Mouse (Mus musculus) liver, adult 2 months (tissue): ENCODE measurements around the gene Cttnbp2.

ENCODE experiments used
- CTCF ChIP-seq: fragments of 200-500 bp; IDR thresholded peaks from 2 replicates; pipeline ENCODE4 v1.5.1; 2011; ENCODE audit warnings: low read depth, low read length, control low read depth
- POLR2A ChIP-seq: fragments of 200-500 bp; IDR thresholded peaks from 2 replicates; pipeline ENCODE4 v1.6.1; 2011; ENCODE audit warnings: low read length, control low read depth; ENCODE audit not compliant: insufficient read depth; ENCODE audit errors: extremely low read depth

DNA sequence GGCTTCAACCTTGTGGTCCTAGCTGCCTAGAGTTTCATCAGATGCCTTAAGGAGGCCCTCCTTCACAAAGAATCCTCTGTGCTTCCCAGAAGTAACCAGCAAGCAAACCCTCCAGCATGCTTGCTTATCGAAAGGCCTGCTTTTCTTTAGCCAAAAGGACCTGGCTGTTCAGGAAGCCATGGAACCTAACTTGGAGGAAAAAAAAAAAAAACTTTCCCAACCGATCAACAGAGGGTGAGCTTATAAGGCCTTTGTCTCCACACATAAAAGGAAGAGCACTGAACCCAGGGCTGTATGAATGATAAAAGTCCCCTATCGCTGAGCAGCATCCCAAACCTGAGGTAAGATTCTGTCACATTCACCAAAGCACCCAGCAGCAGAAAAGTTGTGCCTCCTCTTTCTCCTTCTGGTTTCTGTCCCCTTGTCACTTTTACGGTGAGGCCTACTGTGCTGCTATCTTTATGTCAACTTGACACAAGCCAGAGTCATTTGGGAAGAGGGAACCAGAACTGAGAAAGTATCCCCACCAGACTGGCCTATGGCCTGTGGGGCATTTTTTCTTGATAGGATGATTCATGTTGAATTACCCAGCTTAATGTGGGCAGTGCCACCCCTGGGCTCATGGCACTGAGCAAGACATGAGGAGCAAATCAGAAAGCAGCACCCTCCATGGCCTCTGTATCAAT is 78.4 kb downstream of the Cttnbp2 start:
- no peak for TF ChIP-seq CTCF
- TF ChIP-seq POLR2A = no peak
